In the genomic region with DNA sequence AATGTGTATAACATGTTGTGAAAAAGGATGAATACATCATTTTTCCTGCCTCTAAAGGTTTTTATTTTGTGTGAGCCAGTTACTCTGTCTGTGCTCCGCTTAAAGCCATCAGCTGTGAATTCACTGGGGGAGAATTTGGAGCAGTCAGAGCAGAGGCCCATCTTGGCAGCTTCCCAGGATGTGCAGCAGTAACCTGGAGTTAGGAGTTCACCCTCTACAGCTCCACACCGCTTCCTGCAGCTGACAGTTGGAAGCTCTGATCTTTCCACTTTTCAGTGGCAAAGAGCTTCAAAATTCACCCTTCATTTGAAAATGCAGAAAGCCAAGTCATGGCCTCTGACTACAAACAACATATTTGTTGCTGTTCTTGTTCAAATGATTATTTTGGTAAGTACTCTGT, we compare ENCODE assay signal across 9 mouse cellular contexts.
DNase-seq lines count a peak whose midpoint lies in the region; ATAC-seq and TF ChIP-seq lines count a peak whose summit lies in the region.
"Had no signal": no experiment of that assay in that cellular context is flagged by ENCODE, and none has a peak within 500 bp of the region (broad histone marks: within the 10 kb centered on the region; RNA-seq: fewer than 3 reads in every experiment).

No protein-coding gene starts in this region.

- no peak overlapping the region for H3K4me2 ChIP-seq in limb, embryonic 14.5 days (replicated peaks; ENCODE audit: low read depth, low read length, severe bottlenecking)
- H3K4me2 ChIP-seq: embryonic facial prominence, embryonic 12.5 days had no signal

- no peaks in the 10 kb centered on the region for H3K9me3 ChIP-seq in limb, embryonic 14.5 days (ENCODE audit: control insufficient read depth, low read length)
- H3K9me3 ChIP-seq in limb, embryonic 10.5 days (replicated peaks): no peaks in the 10 kb centered on the region
- no peaks in the 10 kb centered on the region for H3K9me3 ChIP-seq in hindbrain, embryonic 10.5 days
- H3K9me3 ChIP-seq: embryonic facial prominence, embryonic 12.5 days had no signal

- no peaks in the 10 kb centered on the region for H3K36me3 ChIP-seq in limb, embryonic 14.5 days (ENCODE audit: control insufficient read depth, insufficient read depth, low read length)
- no peaks in the 10 kb centered on the region for H3K36me3 ChIP-seq in limb, embryonic 10.5 days
- H3K36me3 ChIP-seq in hindbrain, embryonic 10.5 days: no peaks in the 10 kb centered on the region
- H3K36me3 ChIP-seq: embryonic facial prominence, embryonic 12.5 days had no signal

- H3K27me3 ChIP-seq in limb, embryonic 14.5 days (ENCODE audit: control insufficient read depth, insufficient read depth, low read length): no peaks in the 10 kb centered on the region
- no peaks in the 10 kb centered on the region for H3K27me3 ChIP-seq in limb, embryonic 10.5 days (ENCODE audit: low read depth, poor library complexity, severe bottlenecking)
- no peaks in the 10 kb centered on the region for H3K27me3 ChIP-seq in hindbrain, embryonic 10.5 days (ENCODE audit: insufficient read depth, poor library complexity, severe bottlenecking)
- H3K27me3 ChIP-seq: embryonic facial prominence, embryonic 12.5 days had no signal

- no peak overlapping the region for H3K4me3 ChIP-seq in limb, embryonic 14.5 days (replicated peaks; ENCODE audit: low read length)
- no peak overlapping the region for H3K4me3 ChIP-seq in limb, embryonic 10.5 days
- H3K4me3 ChIP-seq in hindbrain, embryonic 10.5 days: no peak overlapping the region
- H3K4me3 ChIP-seq: embryonic facial prominence, embryonic 12.5 days had no signal

- no peak overlapping the region for H3K27ac ChIP-seq in limb, embryonic 14.5 days (replicated peaks; ENCODE audit: low read depth, low read length)
- no peak overlapping the region for H3K27ac ChIP-seq in limb, embryonic 10.5 days
- no peak overlapping the region for H3K27ac ChIP-seq in hindbrain, embryonic 10.5 days
- H3K27ac ChIP-seq: embryonic facial prominence, embryonic 12.5 days had no signal

- H3K4me1 ChIP-seq in limb, embryonic 14.5 days (ENCODE audit: control insufficient read depth, insufficient read depth, low read length): peaks cover 9% of the 10 kb centered on the region; the same call in 1 of the 2 replicates
- no peaks in the 10 kb centered on the region for H3K4me1 ChIP-seq in limb, embryonic 10.5 days
- no peaks in the 10 kb centered on the region; the same call in 1 of the 2 replicates for H3K4me1 ChIP-seq in hindbrain, embryonic 10.5 days (replicated peaks)

- peak; percentile 71 for DNase-seq in limb, embryonic 14.5 days (ENCODE audit: low spot score)
- DNase-seq in limb, embryonic 10.5 days (ENCODE audit: low spot score): no peak
- peak; percentile 42 to 50 for DNase-seq in adrenal gland, postnatal 36 days
- DNase-seq in gastrocnemius, postnatal 25 days: peak; percentile 34
- peak; percentile 61 to 72 for DNase-seq in kidney, postnatal 4 days
- no peak for DNase-seq in thymus, postnatal 10 days (ENCODE audit: low spot score in 2 of 2)
- DNase-seq in hindbrain, embryonic 10.5 days (ENCODE audit: low spot score): no peak

- H3K9ac ChIP-seq in limb, embryonic 14.5 days (ENCODE audit: low read depth, low read length, severe bottlenecking): no peak overlapping the region
- H3K9ac ChIP-seq: embryonic facial prominence, embryonic 12.5 days had no signal

- WGBS in limb, embryonic 14.5 days: 23% methylated on average over 2 of the region's 2 CpGs
- 75% methylated on average over 2 of the region's 2 CpGs for WGBS in limb, embryonic 10.5 days
- 84% methylated on average over 2 of the region's 2 CpGs for WGBS in hindbrain, embryonic 10.5 days

- ATAC-seq in limb, embryonic 14.5 days (ENCODE audit: low FRiP score, low read depth): peak; percentile 65; the same call in 1 of the 2 replicates
- no peak for ATAC-seq in activated CD4-positive, CD25-positive, alpha-beta regulatory T cell, adult 4 months

- no peak for TF ChIP-seq POLR2A in limb, embryonic 14.5 days (IDR thresholded peaks at IDR 0.05; ENCODE audit: borderline replicate concordance, extremely low read depth, insufficient read depth, insufficient read length)

Comparison
In these comparisons a context has a peak if more than half of its experiments do, and no peak if none do; other contexts are left out.
1. DNase-seq: peak in limb, embryonic 14.5 days (single experiment), adrenal gland, postnatal 36 days (2 of 2), gastrocnemius, postnatal 25 days (single experiment) and kidney, postnatal 4 days (2 of 2); none in limb, embryonic 10.5 days (single experiment), thymus, postnatal 10 days (0 of 2) and hindbrain, embryonic 10.5 days (single experiment).